Mouse (Mus musculus) splenic B cell, adult 2 months (primary cell): Measurements from ENCODE around the gene Prkce.

Experiments
- DNase-seq: peaks from one replicate; pipeline ENCODE4 v3.0.0-alpha.2; 2011; ENCODE audit warnings: low read depth, low spot score
- H3K27me3 ChIP-seq: 2 replicates; pipeline ENCODE4 v1.6.1; 2012; ENCODE audit warnings: mild to moderate bottlenecking, low read length, moderate library complexity, mixed read lengths; ENCODE audit not compliant: control insufficient read depth, poor library complexity, insufficient read depth, severe bottlenecking
- H3K36me3 ChIP-seq: 2 replicates; pipeline ENCODE4 v1.6.1; 2012; ENCODE audit warnings: mild to moderate bottlenecking, low read length, moderate library complexity, mixed read lengths; ENCODE audit not compliant: control insufficient read depth, poor library complexity, insufficient read depth, severe bottlenecking

Gene Prkce

DNA sequence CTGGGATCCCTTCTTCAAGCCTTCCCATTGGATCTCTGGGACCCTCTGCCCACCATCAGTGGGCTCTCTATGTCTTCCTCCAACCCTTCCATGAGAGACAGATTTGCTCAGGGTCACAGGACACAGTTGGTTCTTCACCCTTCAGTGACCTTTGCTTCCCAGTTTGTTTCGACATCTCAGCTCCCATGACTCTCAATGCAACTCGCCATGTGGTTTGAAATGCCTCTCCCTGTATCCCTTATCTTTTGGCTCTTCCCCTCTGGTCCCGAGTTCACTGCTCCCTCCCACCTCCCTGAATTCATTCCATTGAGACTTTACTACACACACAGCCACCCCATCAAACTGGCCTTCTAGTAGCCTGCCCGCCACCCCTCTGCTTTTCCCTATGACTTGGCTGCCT is 509.3 kb downstream of the Prkce start:
- no peaks in the 10 kb centered on the region for H3K27me3 ChIP-seq
- DNase-seq = no peak
- no peaks in the 10 kb centered on the region for H3K36me3 ChIP-seq

DNA sequence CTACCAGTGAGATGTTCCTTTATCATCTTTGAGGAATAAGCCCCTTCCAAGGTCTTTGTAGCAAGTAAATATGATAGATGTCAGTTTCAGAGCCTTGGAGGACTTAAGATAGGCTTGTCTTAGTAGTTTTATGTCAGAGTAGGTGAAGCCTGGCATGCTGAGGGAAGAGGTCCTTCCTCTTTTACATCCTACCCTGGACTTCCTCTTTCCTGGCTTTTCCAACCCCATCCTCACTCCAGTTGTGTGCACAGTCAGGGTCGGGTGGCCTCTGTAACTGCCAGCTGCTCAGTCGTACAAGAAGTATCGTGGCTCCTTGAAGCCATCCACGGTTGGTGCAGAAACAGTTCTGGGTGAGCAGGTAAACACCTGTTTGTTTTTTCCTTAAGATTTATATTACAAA is 517.7 kb downstream of the Prkce start:
- Histone ChIP-seq H3K36me3 (no peaks in the 10 kb centered on the region), H3K27me3 (no peaks in the 10 kb centered on the region)
- DNase-seq = no peak

DNA sequence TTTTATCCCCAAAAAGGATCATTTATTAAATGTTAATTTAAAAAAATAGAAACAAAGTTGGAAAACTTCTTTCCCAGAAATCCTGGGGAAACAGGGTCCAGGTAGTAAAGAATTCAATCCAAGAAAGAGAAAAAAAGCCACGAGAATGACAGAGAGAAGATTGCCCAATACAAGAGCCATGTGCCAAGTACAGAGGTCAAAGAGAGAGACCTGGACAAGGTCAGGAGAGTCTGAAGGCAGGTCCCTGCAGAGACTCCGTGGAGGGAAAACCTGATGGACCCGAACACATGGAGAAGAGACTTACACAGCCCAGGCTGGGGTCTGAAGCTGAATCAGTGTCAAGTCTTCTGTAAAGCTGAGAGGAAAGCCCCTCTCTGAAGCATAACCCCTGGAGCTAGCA is 519.4 kb downstream of the Prkce start:
- no peak for DNase-seq
- Histone ChIP-seq H3K27me3 (no peaks in the 10 kb centered on the region), H3K36me3 (no peaks in the 10 kb centered on the region)

DNA sequence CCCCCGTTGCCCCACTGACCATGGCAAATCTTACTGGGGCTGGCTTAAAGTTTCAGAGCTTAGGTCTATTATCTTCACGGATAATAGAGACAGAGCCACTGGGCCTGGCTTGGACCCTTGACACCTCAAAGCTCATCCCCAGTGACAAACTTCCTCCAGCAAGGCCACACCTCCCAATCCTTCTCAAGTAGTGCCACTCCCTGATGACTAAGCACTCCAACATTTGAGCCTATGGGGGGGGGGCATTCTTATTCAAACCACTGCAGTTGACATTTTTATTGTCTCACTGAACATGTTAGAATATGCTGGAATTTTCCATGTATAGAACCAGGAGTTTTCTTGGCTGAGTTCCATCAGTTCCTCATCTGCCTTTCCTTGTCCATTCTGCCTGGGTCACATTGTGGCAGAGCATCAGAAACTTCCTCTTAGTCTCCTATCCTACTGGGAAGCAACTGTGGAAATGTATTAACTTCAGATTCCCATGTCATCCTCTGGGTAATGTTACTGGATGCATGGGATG is 523.3 kb downstream of the Prkce start:
- no peak for DNase-seq

DNA sequence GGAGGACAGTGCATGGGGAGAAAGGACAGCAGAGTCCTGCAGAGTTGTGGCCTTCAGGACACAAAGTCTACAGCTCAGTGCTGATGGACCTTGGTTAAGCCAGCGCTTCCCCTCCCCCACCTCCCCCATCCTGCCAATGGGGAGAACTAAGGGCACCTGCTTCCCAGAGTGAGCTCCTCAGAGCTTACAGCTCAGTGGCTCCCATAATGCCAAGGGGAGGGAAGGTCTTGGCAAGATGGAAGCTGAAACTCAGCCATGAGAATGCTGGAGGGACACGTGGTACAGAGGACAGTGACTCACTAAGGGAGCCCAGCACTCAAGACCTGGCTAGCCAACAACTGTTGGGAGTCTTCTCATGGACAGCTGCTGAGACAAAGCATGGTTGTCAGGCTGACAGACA is 530.2 kb downstream of the Prkce start:
- Histone ChIP-seq H3K27me3 (no peaks in the 10 kb centered on the region), H3K36me3 (no peaks in the 10 kb centered on the region)
- no peak for DNase-seq

More for the DNA sequence above, 523.3 kb downstream of the Prkce start:
- Histone ChIP-seq H3K27me3 (no peaks in the 10 kb centered on the region), H3K36me3 (no peaks in the 10 kb centered on the region)

DNA sequence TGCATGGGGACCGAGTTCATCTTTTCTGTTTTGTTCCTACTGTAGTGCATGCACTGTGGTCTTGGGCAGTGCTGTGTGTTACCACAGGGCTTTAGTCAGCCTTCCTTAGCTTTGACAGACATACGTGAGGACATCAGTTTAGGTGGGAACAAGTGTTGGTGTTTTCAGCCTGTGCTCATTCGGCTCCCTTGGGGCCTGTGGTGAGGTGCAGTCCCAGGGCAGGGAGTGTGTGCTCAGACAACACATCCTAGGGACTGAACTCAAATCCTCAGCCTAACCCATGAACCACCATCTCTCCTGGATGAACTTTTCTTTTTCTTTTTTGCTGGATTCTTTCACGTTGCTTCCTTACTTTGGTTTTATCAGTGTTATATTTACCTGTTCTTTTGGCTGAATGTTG is 535.8 kb downstream of the Prkce start:
- DNase-seq = peak; percentile 40
- Histone ChIP-seq H3K27me3 (no peaks in the 10 kb centered on the region), H3K36me3 (no peaks in the 10 kb centered on the region)

DNA sequence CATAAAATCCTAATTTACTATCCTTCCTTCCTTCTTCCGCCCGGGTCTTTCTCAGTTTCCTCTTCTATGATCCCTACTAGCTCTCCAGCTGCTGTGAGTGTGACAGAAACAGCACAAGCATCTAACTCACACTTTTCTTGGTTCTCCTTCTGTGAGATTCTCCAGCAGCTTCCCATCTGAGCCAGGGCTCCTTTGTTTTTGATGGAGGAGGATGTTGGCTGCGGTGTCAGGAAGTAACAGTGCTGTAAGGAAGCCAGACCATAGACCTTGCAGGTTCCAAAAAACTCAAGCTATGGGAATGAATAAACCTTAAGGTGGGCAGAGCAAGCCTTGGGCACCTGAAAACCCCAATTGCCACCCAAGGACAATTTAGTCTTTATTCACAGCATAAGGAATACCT is 537.7 kb downstream of the Prkce start:
- no peaks in the 10 kb centered on the region for H3K27me3 ChIP-seq
- H3K36me3 ChIP-seq = no peaks in the 10 kb centered on the region

DNA sequence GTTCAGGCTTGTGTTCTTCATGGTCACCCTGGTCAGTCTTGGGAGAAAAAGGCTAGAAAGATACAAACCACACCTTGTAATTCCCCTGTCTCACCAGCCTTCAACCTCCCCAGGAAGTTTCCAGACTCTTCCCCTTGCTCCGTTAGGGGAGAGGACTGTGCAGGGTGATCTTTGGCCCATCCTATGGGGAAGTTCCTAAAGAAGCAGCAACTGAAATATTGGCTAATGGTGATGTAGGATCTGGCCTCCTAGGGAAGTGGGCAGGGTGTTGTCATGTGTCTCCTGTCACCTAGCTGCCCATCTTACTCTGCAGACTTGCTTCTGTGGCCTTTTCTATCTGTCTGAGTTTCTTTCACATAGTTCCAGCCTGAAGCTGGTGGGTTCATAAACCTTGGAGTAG is 538.9 kb downstream of the Prkce start:
- DNase-seq = no peak
- Histone ChIP-seq H3K36me3 (no peaks in the 10 kb centered on the region), H3K27me3 (no peaks in the 10 kb centered on the region)

More for the DNA sequence above, 537.7 kb downstream of the Prkce start:
- DNase-seq = no peak
